Mouse (Mus musculus): Measurements from ENCODE around the gene Cldnd2.

DNA sequence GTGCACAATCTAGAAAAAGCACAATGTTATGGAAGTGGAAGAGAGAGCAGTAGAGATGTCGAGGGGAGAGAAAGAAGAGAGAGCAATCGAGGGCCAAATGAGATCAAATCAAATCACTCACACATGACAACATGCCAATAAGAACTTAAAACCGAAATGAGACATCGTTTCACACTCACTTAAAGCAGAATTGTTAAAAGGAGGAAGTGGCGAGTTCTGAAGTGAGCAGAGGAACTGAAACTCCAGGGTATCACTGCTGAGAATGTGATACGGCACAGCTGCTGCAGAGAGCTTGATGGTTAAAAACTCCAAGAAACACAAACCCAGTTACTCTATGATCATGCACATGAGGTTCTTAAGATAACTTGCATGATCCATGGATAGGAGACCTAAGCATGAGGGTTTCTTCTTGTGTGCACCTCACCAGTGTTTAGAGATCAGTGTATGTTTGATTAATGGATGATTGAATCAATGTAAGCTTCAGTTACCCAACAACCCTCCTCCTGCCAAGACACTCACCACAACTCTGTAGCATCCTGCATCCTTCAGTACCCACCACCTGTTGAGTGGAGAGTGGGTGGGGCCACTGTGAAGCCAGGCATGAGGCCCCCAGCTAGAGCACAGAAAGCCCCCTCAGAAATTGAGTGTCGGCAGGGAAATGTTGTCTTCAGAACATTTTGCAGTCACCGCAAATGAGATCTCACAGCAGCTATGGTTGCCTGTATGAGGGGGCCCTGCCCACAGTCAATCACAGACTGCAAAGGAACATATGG lies 48.0 kb upstream of the Cldnd2 start:
- TF ChIP-seq CTCF (IDR thresholded peaks at IDR 0.05; ENCODE audit: low read depth, low read length): no peak
- TF ChIP-seq POLR2A (IDR thresholded peaks at IDR 0.05; ENCODE audit: extremely low read depth, insufficient read depth, low read length): no peak

Measured in liver, adult 2 months (tissue).